Mouse (Mus musculus) limb, embryonic 13.5 days (tissue): ENCODE measurements at regions not wholly inside any gene's neighbourhood (a gene's known extent, or its start where the extent isn't known, plus 50 kb on each side); places are given as distances from the start of the nearest gene placed in this dataset.
A peak's percentile ranks its signal among the peaks of the same experiment; 100 is the strongest.

Experiments used
- ATAC-seq: fragments of 200-750 bp; cut with Nextera tagmentation; 2 replicates; pipeline ENCODE4 v1.8.0; 2017; ENCODE audit warnings: low read depth, moderate number of reproducible peaks, moderate TSS enrichment; ENCODE audit not compliant: low FRiP score
- H3K27ac ChIP-seq: fragments of 300-500 bp; sonication (generic); 2 replicates; pipeline ENCODE4 v1.5.1; 2015; ENCODE audit warnings: inconsistent platforms, mild to moderate bottlenecking, moderate library complexity
- H3K27me3 ChIP-seq: fragments of 300-500 bp; sonication (generic); 2 replicates; pipeline ENCODE4 v1.6.1; 2015; ENCODE audit warnings: mild to moderate bottlenecking, inconsistent platforms
- H3K36me3 ChIP-seq: fragments of 300-500 bp; sonication (generic); 2 replicates; pipeline ENCODE4 v1.6.1; 2015; ENCODE audit warnings: inconsistent platforms, mild to moderate bottlenecking, moderate library complexity
- H3K4me1 ChIP-seq: fragments of 300-500 bp; sonication (generic); 2 replicates; pipeline ENCODE4 v1.6.1; 2015; ENCODE audit warnings: inconsistent platforms
- H3K4me2 ChIP-seq: fragments of 300-500 bp; sonication (generic); replicated peaks from 2 replicates; pipeline ENCODE4 v1.6.1; 2015; ENCODE audit warnings: inconsistent platforms, mild to moderate bottlenecking, moderate library complexity
- H3K4me3 ChIP-seq: fragments of 300-500 bp; sonication (generic); 2 replicates; pipeline ENCODE4 v1.5.1; 2015; ENCODE audit warnings: moderate library complexity, mild to moderate bottlenecking, inconsistent platforms
- H3K9ac ChIP-seq: fragments of 300-500 bp; sonication (generic); 2 replicates; pipeline ENCODE4 v1.6.1; 2015; ENCODE audit warnings: mild to moderate bottlenecking, inconsistent platforms
- H3K9me3 ChIP-seq: fragments of 300-500 bp; sonication (generic); 2 replicates; pipeline ENCODE4 v1.6.1; 2016; ENCODE audit warnings: inconsistent platforms
- WGBS: fragments of 180-500 bp; shearing (Covaris S2); methylation state at CpG from one replicate; pipeline ENCODE4 v1.1.7; 2015; 5-methylcytosine and 5-hydroxymethylcytosine counted together

- 31% methylated on average over 2 of the region's 2 CpGs for WGBS
- no peaks in the 10 kb centered on the region for H3K27me3 ChIP-seq
- H3K9me3 ChIP-seq, result no peaks in the 10 kb centered on the region
- H3K4me3 ChIP-seq, result no peak overlapping the region
- no peak overlapping the region for H3K9ac ChIP-seq
- H3K27ac ChIP-seq, result no peak overlapping the region
- H3K4me2 ChIP-seq, result no peak overlapping the region
- H3K36me3 ChIP-seq, result no peaks in the 10 kb centered on the region
- no peak for ATAC-seq
- H3K4me1 ChIP-seq, result no peaks in the 10 kb centered on the region
These were observed 481.1 kb downstream of the Ofcc1 start for GRCm38 (mm10) chr13:39880136-39880535.

- no peak overlapping the region for H3K27ac ChIP-seq
- no peaks in the 10 kb centered on the region for H3K9me3 ChIP-seq
- H3K4me1 ChIP-seq, result no peaks in the 10 kb centered on the region
- H3K9ac ChIP-seq, result no peak overlapping the region
- H3K27me3 ChIP-seq, result no peaks in the 10 kb centered on the region
- no peaks in the 10 kb centered on the region for H3K36me3 ChIP-seq
- no peak overlapping the region for H3K4me2 ChIP-seq
- WGBS, result 71% methylated on average over 16 of the region's 16 CpGs
- no peak for ATAC-seq
- H3K4me3 ChIP-seq, result no peak overlapping the region
These were observed 483.7 kb downstream of the Ofcc1 start for GRCm38 (mm10) chr13:39877361-39878141.

- Histone ChIP-seq H3K9ac (no peak overlapping the region), H3K27ac (no peak overlapping the region), H3K4me1 (no peaks in the 10 kb centered on the region), H3K9me3 (no peaks in the 10 kb centered on the region), H3K36me3 (no peaks in the 10 kb centered on the region), H3K27me3 (no peaks in the 10 kb centered on the region; the same call in 1 of the 2 replicates), H3K4me3 (no peak overlapping the region), H3K4me2 (no peak overlapping the region)
- ATAC-seq, result no peak
- WGBS, result 61% methylated on average over 6 of the region's 6 CpGs
These were observed 508.9 kb downstream of the Ofcc1 start for GRCm38 (mm10) chr13:39852257-39852800.

GRCm38 (mm10) chr13:39849391-39849790 lies 511.9 kb downstream of the Ofcc1 start:
- no peak overlapping the region for H3K4me2 ChIP-seq
- ATAC-seq, result no peak
- no peak overlapping the region for H3K4me3 ChIP-seq
- H3K36me3 ChIP-seq, result no peaks in the 10 kb centered on the region
- H3K9ac ChIP-seq, result no peak overlapping the region
- H3K27me3 ChIP-seq, result no peaks in the 10 kb centered on the region
- no peak overlapping the region for H3K27ac ChIP-seq
- WGBS, result 75% methylated on average over 1 of the region's 1 CpGs
- no peaks in the 10 kb centered on the region for H3K4me1 ChIP-seq
- no peaks in the 10 kb centered on the region for H3K9me3 ChIP-seq

- ATAC-seq, result no peak
- Histone ChIP-seq H3K4me2 (no peak overlapping the region), H3K36me3 (no peaks in the 10 kb centered on the region), H3K27me3 (no peaks in the 10 kb centered on the region), H3K4me3 (no peak overlapping the region), H3K9ac (no peak overlapping the region), H3K27ac (no peak overlapping the region), H3K4me1 (0 out of 2 replicates have a peak, but pooled peaks cover 7% of the 10 kb centered on the region), H3K9me3 (no peaks in the 10 kb centered on the region)
- 56% methylated on average over 5 of the region's 5 CpGs for WGBS
These were observed 525.1 kb downstream of the Ofcc1 start for GRCm38 (mm10) chr13:39836053-39836584.

GRCm38 (mm10) chr13:39835302-39835701 lies 525.9 kb downstream of the Ofcc1 start:
- 0 out of 2 replicates have a peak, but pooled peaks cover 7% of the 10 kb centered on the region for H3K4me1 ChIP-seq
- no peaks in the 10 kb centered on the region for H3K27me3 ChIP-seq
- no peak overlapping the region for H3K27ac ChIP-seq
- H3K4me3 ChIP-seq, result no peak overlapping the region
- no peak overlapping the region for H3K4me2 ChIP-seq
- no peak overlapping the region for H3K9ac ChIP-seq
- 43% methylated on average over 5 of the region's 5 CpGs for WGBS
- H3K36me3 ChIP-seq, result no peaks in the 10 kb centered on the region
- no peak for ATAC-seq
- H3K9me3 ChIP-seq, result no peaks in the 10 kb centered on the region

GRCm38 (mm10) chr13:39834521-39835245 lies 526.6 kb downstream of the Ofcc1 start:
- Histone ChIP-seq H3K27ac (no peak overlapping the region), H3K4me3 (no peak overlapping the region), H3K36me3 (no peaks in the 10 kb centered on the region), H3K4me2 (no peak overlapping the region), H3K27me3 (no peaks in the 10 kb centered on the region), H3K9ac (no peak overlapping the region), H3K4me1 (0 out of 2 replicates have a peak, but pooled peaks cover 7% of the 10 kb centered on the region), H3K9me3 (no peaks in the 10 kb centered on the region)
- ATAC-seq, result no peak
- WGBS, result 79% methylated on average over 9 of the region's 9 CpGs

GRCm38 (mm10) chr13:39823965-39824555 lies 537.2 kb downstream of the Ofcc1 start:
- WGBS, result 4% methylated on average over 20 of the region's 20 CpGs
- no peak overlapping the region for H3K27ac ChIP-seq
- ATAC-seq, result no peak
- H3K4me2 ChIP-seq, result peak overlapping the region; percentile 74
- no peaks in the 10 kb centered on the region for H3K36me3 ChIP-seq
- peaks cover 12% of the 10 kb centered on the region for H3K4me1 ChIP-seq
- peaks cover 16% of the 10 kb centered on the region for H3K27me3 ChIP-seq
- H3K9me3 ChIP-seq, result no peaks in the 10 kb centered on the region
- peak overlapping the region; percentile 58 for H3K9ac ChIP-seq
- H3K4me3 ChIP-seq, result peak overlapping the region; percentile 41

GRCm38 (mm10) chr13:39823346-39823954 lies 537.8 kb downstream of the Ofcc1 start:
- Histone ChIP-seq H3K9ac (peak overlapping the region; percentile 58), H3K4me3 (peak overlapping the region; percentile 41), H3K27me3 (peaks cover 16% of the 10 kb centered on the region), H3K27ac (no peak overlapping the region), H3K4me1 (peaks cover 12% of the 10 kb centered on the region), H3K9me3 (no peaks in the 10 kb centered on the region), H3K36me3 (no peaks in the 10 kb centered on the region), H3K4me2 (peak overlapping the region; percentile 74)
- 20% methylated on average over 15 of the region's 15 CpGs for WGBS
- no peak for ATAC-seq

- no peaks in the 10 kb centered on the region for H3K27me3 ChIP-seq
- H3K36me3 ChIP-seq, result no peaks in the 10 kb centered on the region
- no peak overlapping the region for H3K27ac ChIP-seq
- H3K4me2 ChIP-seq, result no peak overlapping the region
- 69% methylated on average over 5 of the region's 5 CpGs for WGBS
- no peak overlapping the region for H3K4me3 ChIP-seq
- no peak overlapping the region for H3K9ac ChIP-seq
- H3K9me3 ChIP-seq, result no peaks in the 10 kb centered on the region
- ATAC-seq, result no peak
- no peaks in the 10 kb centered on the region for H3K4me1 ChIP-seq
These were observed 586.7 kb downstream of the Ofcc1 start for GRCm38 (mm10) chr13:39774554-39774953.

GRCm38 (mm10) chr13:39774111-39774510 lies 587.1 kb downstream of the Ofcc1 start:
- Histone ChIP-seq H3K27me3 (no peaks in the 10 kb centered on the region), H3K9ac (no peak overlapping the region), H3K9me3 (no peaks in the 10 kb centered on the region), H3K36me3 (no peaks in the 10 kb centered on the region), H3K4me3 (no peak overlapping the region), H3K4me1 (no peaks in the 10 kb centered on the region), H3K4me2 (no peak overlapping the region), H3K27ac (no peak overlapping the region)
- no peak for ATAC-seq
- 83% methylated on average over 8 of the region's 8 CpGs for WGBS
